Mouse (Mus musculus) heart, embryonic 10.5 days (tissue): ENCODE data around the gene Dclre1a. TPM values are rescaled to one million over a fixed set of nuclear protein-coding genes. Genes with fewer than 3 reads are reported as not detected.

ENCODE experiments used
- DNase-seq: peaks from one replicate; pipeline ENCODE4 v3.0.0-alpha.2; 2017; ENCODE audit warnings: low spot score
- H3K27ac ChIP-seq: fragments of 300-500 bp; sonication (generic); 2 replicates; pipeline ENCODE4 v1.5.1; 2016; ENCODE audit warnings: mild to moderate bottlenecking
- H3K27me3 ChIP-seq: fragments of 300-500 bp; sonication (generic); 2 replicates; pipeline ENCODE4 v1.6.1; 2016; ENCODE audit warnings: mild to moderate bottlenecking; ENCODE audit not compliant: poor library complexity, insufficient read depth, severe bottlenecking
- H3K36me3 ChIP-seq: fragments of 300-500 bp; sonication (generic); 2 replicates; pipeline ENCODE4 v1.6.1; 2016; ENCODE audit warnings: mild to moderate bottlenecking, moderate library complexity
- H3K4me1 ChIP-seq: fragments of 300-500 bp; sonication (generic); 2 replicates; pipeline ENCODE4 v1.6.1; 2016; ENCODE audit warnings: mild to moderate bottlenecking
- H3K4me3 ChIP-seq: fragments of 300-500 bp; sonication (generic); 2 replicates; pipeline ENCODE4 v1.5.1; 2016; ENCODE audit warnings: mild to moderate bottlenecking, moderate library complexity
- H3K9me3 ChIP-seq: fragments of 300-500 bp; sonication (generic); 2 replicates; pipeline ENCODE4 v1.6.1; 2016; ENCODE audit warnings: mild to moderate bottlenecking, moderate library complexity
- WGBS: fragments of 180-500 bp; shearing (Covaris S2); methylation state at CpG from one replicate; pipeline ENCODE4 v1.1.7; 2016; 5-methylcytosine and 5-hydroxymethylcytosine counted together
- polyA plus RNA-seq: library from polyadenylated mRNA; unstranded; fragments of >200 nt; fragmentation: Nextera tagmentation; extraction: Ambion mirVana; gene quantifications from 2 replicates; pipeline ENCODE4 v1.2.1, GENCODE M21; 2016

Gene Dclre1a
- polyA plus RNA-seq = 16.3 and 16.5 TPM in 2 replicates

- Histone ChIP-seq H3K36me3 (peaks cover 30% of the 10 kb centered on the region), H3K27ac (peak within 1 kb of the TSS; percentile 99), H3K27me3 (no peaks in the 10 kb centered on the region), H3K9me3 (no peaks in the 10 kb centered on the region), H3K4me1 (peaks cover 15% of the 10 kb centered on the region), H3K4me3 (peak within 1 kb of the TSS; percentile 83)
- DNase-seq = peak; percentile 81
- 10% methylated on average over 20 of the region's 20 CpGs for WGBS
Measured at GRCm38 (mm10) chr19:56547456-56548229, at the start of gene Dclre1a. Gene Dclre1a (minus strand): TSS chr19:56548222.

- Histone ChIP-seq H3K4me3 (no peak overlapping the region), H3K36me3 (peaks cover 91% of the 10 kb centered on the region), H3K9me3 (no peaks in the 10 kb centered on the region), H3K4me1 (peaks cover 14% of the 10 kb centered on the region), H3K27ac (no peak overlapping the region), H3K27me3 (no peaks in the 10 kb centered on the region)
- DNase-seq = no peak
- 91% methylated on average over 9 of the region's 9 CpGs for WGBS
Measured at GRCm38 (mm10) chr19:56592472-56592871, 44.5 kb upstream of the Dclre1a start.

- WGBS = 86% methylated on average over 3 of the region's 3 CpGs
- no peak for DNase-seq
- no peaks in the 10 kb centered on the region for H3K9me3 ChIP-seq
- H3K4me3 ChIP-seq = no peak overlapping the region
- H3K36me3 ChIP-seq = peaks cover 72% of the 10 kb centered on the region
- no peak overlapping the region for H3K27ac ChIP-seq
- peaks cover 14% of the 10 kb centered on the region for H3K4me1 ChIP-seq
- H3K27me3 ChIP-seq = no peaks in the 10 kb centered on the region
Measured at GRCm38 (mm10) chr19:56590250-56590649, 42.2 kb upstream of the Dclre1a start.

- peaks cover 64% of the 10 kb centered on the region for H3K36me3 ChIP-seq
- no peak overlapping the region for H3K27ac ChIP-seq
- 95% methylated on average over 5 of the region's 5 CpGs for WGBS
- H3K9me3 ChIP-seq = no peaks in the 10 kb centered on the region
- no peak for DNase-seq
- no peak overlapping the region for H3K4me3 ChIP-seq
- H3K4me1 ChIP-seq = peaks cover 14% of the 10 kb centered on the region
- H3K27me3 ChIP-seq = no peaks in the 10 kb centered on the region
Measured at GRCm38 (mm10) chr19:56589455-56589854, 41.4 kb upstream of the Dclre1a start.

GRCm38 (mm10) chr19:56589008-56589407 lies 41.0 kb upstream of the Dclre1a start:
- peaks cover 63% of the 10 kb centered on the region for H3K36me3 ChIP-seq
- H3K4me1 ChIP-seq = peaks cover 14% of the 10 kb centered on the region
- no peaks in the 10 kb centered on the region for H3K27me3 ChIP-seq
- H3K9me3 ChIP-seq = no peaks in the 10 kb centered on the region
- no peak overlapping the region for H3K4me3 ChIP-seq
- DNase-seq = no peak
- 72% methylated on average over 6 of the region's 6 CpGs for WGBS
- H3K27ac ChIP-seq = no peak overlapping the region

GRCm38 (mm10) chr19:56588205-56588626 lies 40.2 kb upstream of the Dclre1a start:
- no peak for DNase-seq
- H3K36me3 ChIP-seq = peaks cover 60% of the 10 kb centered on the region

GRCm38 (mm10) chr19:56586320-56586719 lies 38.3 kb upstream of the Dclre1a start:
- H3K36me3 ChIP-seq = peaks cover 60% of the 10 kb centered on the region

More at GRCm38 (mm10) chr19:56588205-56588626, 40.2 kb upstream of the Dclre1a start:
- no peak overlapping the region for H3K4me3 ChIP-seq
- H3K9me3 ChIP-seq = no peaks in the 10 kb centered on the region
- no peak overlapping the region for H3K27ac ChIP-seq
- 49% methylated on average over 6 of the region's 6 CpGs for WGBS
- H3K27me3 ChIP-seq = no peaks in the 10 kb centered on the region
- peaks cover 14% of the 10 kb centered on the region for H3K4me1 ChIP-seq

GRCm38 (mm10) chr19:56584288-56584687 lies 36.3 kb upstream of the Dclre1a start:
- Histone ChIP-seq H3K36me3 (peaks cover 50% of the 10 kb centered on the region), H3K4me3 (no peak overlapping the region), H3K27me3 (no peaks in the 10 kb centered on the region), H3K9me3 (no peaks in the 10 kb centered on the region), H3K27ac (no peak overlapping the region), H3K4me1 (peaks cover 11% of the 10 kb centered on the region)
- no peak for DNase-seq
- 83% methylated on average over 3 of the region's 3 CpGs for WGBS

More at GRCm38 (mm10) chr19:56586320-56586719, 38.3 kb upstream of the Dclre1a start:
- Histone ChIP-seq H3K27ac (no peak overlapping the region), H3K4me3 (no peak overlapping the region), H3K27me3 (no peaks in the 10 kb centered on the region), H3K9me3 (no peaks in the 10 kb centered on the region), H3K4me1 (peaks cover 11% of the 10 kb centered on the region)
- 85% methylated on average over 8 of the region's 8 CpGs for WGBS
- no peak for DNase-seq

- no peaks in the 10 kb centered on the region for H3K27me3 ChIP-seq
- no peak overlapping the region for H3K4me3 ChIP-seq
- WGBS = 75% methylated on average over 5 of the region's 5 CpGs
- peaks cover 45% of the 10 kb centered on the region for H3K36me3 ChIP-seq
- peaks cover 9% of the 10 kb centered on the region for H3K4me1 ChIP-seq
- H3K27ac ChIP-seq = no peak overlapping the region
- H3K9me3 ChIP-seq = no peaks in the 10 kb centered on the region
- DNase-seq = no peak
Measured at GRCm38 (mm10) chr19:56583785-56584184, 35.8 kb upstream of the Dclre1a start.

- no peaks in the 10 kb centered on the region for H3K4me1 ChIP-seq
- no peak overlapping the region for H3K27ac ChIP-seq
- H3K4me3 ChIP-seq = no peak overlapping the region
- H3K36me3 ChIP-seq = peaks cover 47% of the 10 kb centered on the region
- H3K9me3 ChIP-seq = no peaks in the 10 kb centered on the region
- WGBS = 88% methylated on average over 5 of the region's 5 CpGs
- H3K27me3 ChIP-seq = no peaks in the 10 kb centered on the region
- DNase-seq = no peak
Measured at GRCm38 (mm10) chr19:56581981-56582380, 34.0 kb upstream of the Dclre1a start.

- no peaks in the 10 kb centered on the region for H3K9me3 ChIP-seq
- H3K4me1 ChIP-seq = no peaks in the 10 kb centered on the region
- H3K27ac ChIP-seq = no peak overlapping the region
- WGBS = 81% methylated on average over 1 of the region's 1 CpGs
- DNase-seq = no peak
- H3K27me3 ChIP-seq = no peaks in the 10 kb centered on the region
- H3K4me3 ChIP-seq = no peak overlapping the region
- peaks cover 47% of the 10 kb centered on the region for H3K36me3 ChIP-seq
Measured at GRCm38 (mm10) chr19:56577801-56578200, 29.8 kb upstream of the Dclre1a start.

- Histone ChIP-seq H3K4me1 (peaks cover 9% of the 10 kb centered on the region; the same call in 1 of the 2 replicates), H3K27ac (no peak overlapping the region), H3K4me3 (no peak overlapping the region), H3K36me3 (peaks cover 41% of the 10 kb centered on the region), H3K27me3 (no peaks in the 10 kb centered on the region), H3K9me3 (no peaks in the 10 kb centered on the region)
- no peak for DNase-seq
- WGBS = 94% methylated on average over 6 of the region's 6 CpGs
Measured at GRCm38 (mm10) chr19:56573184-56573583, 25.2 kb upstream of the Dclre1a start.

GRCm38 (mm10) chr19:56571913-56572312 lies 23.9 kb upstream of the Dclre1a start:
- DNase-seq = no peak
- Histone ChIP-seq H3K27me3 (no peaks in the 10 kb centered on the region), H3K4me1 (peaks cover 9% of the 10 kb centered on the region; the same call in 1 of the 2 replicates), H3K27ac (no peak overlapping the region), H3K9me3 (no peaks in the 10 kb centered on the region), H3K36me3 (peaks cover 30% of the 10 kb centered on the region), H3K4me3 (no peak overlapping the region)
- WGBS = 91% methylated on average over 5 of the region's 5 CpGs
